Mouse (Mus musculus) pancreas, adult 10 weeks (tissue): ENCODE measurements around the gene Atoh8. TPM values are rescaled to one million over a fixed set of nuclear protein-coding genes. Genes with fewer than 3 reads are reported as not detected.

Source experiments
- polyA plus RNA-seq: library from polyadenylated mRNA; stranded (reverse); fragments of 350-450 nt; fragmentation: Illumina TruSeq; extraction: RNeasy Lipid Tissue Mini Kit (QIAGEN cat#74804); gene quantifications from one replicate; pipeline ENCODE4 v1.2.3, GENCODE M21; 2015; ENCODE audit warnings: low read depth, low replicate concordance; ENCODE audit not compliant: insufficient read depth

Atoh8 gene
- polyA plus RNA-seq, result 5.4 TPM

GRCm38 (mm10) chr6:72235098-72235806 is at the start of gene Atoh8:
Gene Atoh8 (minus strand): TSS chr6:72235577.

Other genes starting within 250 kb of the Atoh8 start
- 4.7 TPM for gene St3gal5, start 138.0 kb downstream of the Atoh8 start, polyA plus RNA-seq
- 0.63 TPM for gene Sftpb, start 69.0 kb upstream of the Atoh8 start, polyA plus RNA-seq
- gene Usp39, start 109.6 kb upstream of the Atoh8 start, polyA plus RNA-seq, result 6.0 TPM
- 7.4 TPM for gene 0610030E20Rik, start 111.7 kb upstream of the Atoh8 start, polyA plus RNA-seq
- 36.3 TPM for gene Tmem150a, start 119.9 kb upstream of the Atoh8 start, polyA plus RNA-seq
- gene Rnf181, start 131.4 kb upstream of the Atoh8 start, polyA plus RNA-seq, result 41.2 TPM
- gene Vamp5, start 144.9 kb upstream of the Atoh8 start, polyA plus RNA-seq, result 24.8 TPM
- 61.4 TPM for gene Vamp8, start 155.1 kb upstream of the Atoh8 start, polyA plus RNA-seq
- gene Ggcx, start 178.7 kb upstream of the Atoh8 start, polyA plus RNA-seq, result 17.7 TPM
- 56.5 TPM for gene Mat2a, start 204.0 kb upstream of the Atoh8 start, polyA plus RNA-seq